Mouse (Mus musculus) left cerebral cortex, adult 2 months (tissue): Measurements from ENCODE around the gene Snrpb. TPM values are rescaled to one million over a fixed set of nuclear protein-coding genes. Genes with fewer than 3 reads are reported as not detected.

Experiments used
- DNase-seq, 2 experiments: peaks; one replicate each; pipeline ENCODE4 v3.0.0; 2021 to 2022; ENCODE audit warnings: low spot score in 2 of 2, mixed read lengths in 1 of 2; ENCODE audit errors: extremely low spot score in 1 of 2
- H3K27ac ChIP-seq: fragments of 200-600 bp; 2 replicates; pipeline ENCODE4 v1.8.1; 2022
- H3K4me3 ChIP-seq: fragments of 200-600 bp; 2 replicates; pipeline ENCODE4 v1.8.1; 2022
- CTCF ChIP-seq: fragments of 200-600 bp; IDR thresholded peaks from 2 replicates; pipeline ENCODE4 v1.8.1; 2022; ENCODE audit warnings: antibody characterized with exemption, mild to moderate bottlenecking, moderate library complexity
- intact Hi-C: fragments of 180-260 bp; cut with DNase I; formaldehyde crosslinking; loops from one replicate; pipeline ENCODE4 v1.15.1; 2025
- total RNA-seq, 2 experiments: library from RNA; stranded (reverse); gene quantifications; 2 replicates each; pipeline ENCODE4 v1.2.3; 2021

The Snrpb gene
- total RNA-seq, 2 experiments from 2014 or later: 101 to 112 TPM

- peak; percentile 78 for TF ChIP-seq CTCF
- Histone ChIP-seq H3K4me3 (no peak overlapping the region), H3K27ac (no peak overlapping the region)
- intact Hi-C loops: loop anchor here (2.0 to 5.0 kb wide), 4 partner anchors 263 to 491 kb away; partner anchors contain the start of gene Stk35
- peak; percentile 53 to 67 for DNase-seq
These were observed 11.3 kb downstream of the Snrpb start for GRCm38 (mm10) chr2:130167861-130168260.

- intact Hi-C loops: loop anchor here (1.0 to 5.0 kb wide), 5 partner anchors 98 to 489 kb away; partner anchors contain the start of gene Stk35
- Histone ChIP-seq H3K4me3 (no peak overlapping the region), H3K27ac (no peak overlapping the region)
- TF ChIP-seq CTCF: peak; percentile 69
- DNase-seq: peak; percentile 26 to 40
These were observed 12.6 kb downstream of the Snrpb start for GRCm38 (mm10) chr2:130166311-130167214.

DNA sequence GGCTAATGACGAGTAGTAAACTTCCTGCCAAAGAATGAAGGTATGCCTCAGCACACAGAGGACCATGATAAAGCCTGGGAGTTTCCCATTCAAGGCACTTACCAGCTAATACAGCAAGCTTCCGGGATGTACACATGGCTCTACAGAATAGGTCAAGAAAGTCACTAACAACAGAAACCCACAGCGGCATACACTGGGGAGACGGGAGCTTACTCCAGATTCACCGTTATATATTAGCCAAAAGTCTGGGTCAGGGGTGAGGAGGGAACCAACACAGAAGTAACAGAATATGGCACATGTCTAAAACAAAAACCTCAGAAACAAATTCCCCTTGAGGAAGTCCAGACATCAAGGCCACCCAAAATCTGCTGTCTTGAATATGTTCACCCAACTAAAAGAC is 16.5 kb downstream of the Snrpb start:
- DNase-seq: no peak
- intact Hi-C loops: no loop called here
- H3K4me3 ChIP-seq: no peak overlapping the region

GRCm38 (mm10) chr2:130158088-130158437 is 21.1 kb downstream of the Snrpb start:
- H3K27ac ChIP-seq: no peak overlapping the region
- no peak overlapping the region for H3K4me3 ChIP-seq
- TF ChIP-seq CTCF: no peak
- intact Hi-C loops: no loop called here
- DNase-seq: no peak

More for the DNA sequence above, 16.5 kb downstream of the Snrpb start:
- H3K27ac ChIP-seq: no peak overlapping the region
- TF ChIP-seq CTCF: no peak

- no peak for TF ChIP-seq CTCF
- no peak for DNase-seq
These were observed 21.7 kb downstream of the Snrpb start for GRCm38 (mm10) chr2:130157231-130158087.

GRCm38 (mm10) chr2:130155851-130156250 is 23.4 kb downstream of the Snrpb start:
- DNase-seq: no peak
- no peak for TF ChIP-seq CTCF
- no peak overlapping the region for H3K4me3 ChIP-seq
- intact Hi-C loops: no loop called here
- H3K27ac ChIP-seq: no peak overlapping the region

More at GRCm38 (mm10) chr2:130157231-130158087, 21.7 kb downstream of the Snrpb start:
- Histone ChIP-seq H3K4me3 (no peak overlapping the region), H3K27ac (no peak overlapping the region)
- intact Hi-C loops: no loop called here

GRCm38 (mm10) chr2:130155171-130155570 is 24.0 kb downstream of the Snrpb start:
- intact Hi-C loops: no loop called here

DNA sequence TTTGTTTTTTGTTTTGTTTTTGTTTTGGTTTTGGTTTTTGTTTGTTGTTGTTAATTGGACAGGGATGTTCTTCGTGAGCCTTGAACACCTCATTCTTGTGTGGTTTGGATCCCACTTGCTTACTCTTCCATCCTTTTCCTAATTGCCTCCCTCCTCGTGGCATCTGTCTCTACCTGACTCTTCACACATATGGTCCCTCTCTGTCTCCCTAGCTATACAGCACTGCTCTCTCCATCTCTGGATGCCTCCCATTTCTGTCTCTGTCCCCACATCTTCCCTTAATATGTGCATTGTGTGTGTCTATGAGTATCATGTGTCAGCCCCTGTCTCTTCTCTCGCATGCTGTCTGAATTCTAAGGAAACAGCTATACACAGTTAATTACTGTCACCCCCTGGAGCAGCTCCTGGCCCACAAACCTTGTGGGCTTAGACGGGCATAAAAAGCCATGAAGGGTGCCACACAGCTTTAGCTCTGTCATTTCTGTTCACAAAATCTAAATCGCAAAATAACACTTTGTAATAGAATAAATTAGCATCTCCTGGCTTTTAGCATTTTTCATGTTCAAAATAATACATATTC is 33.0 kb downstream of the Snrpb start:
- TF ChIP-seq CTCF: no peak
- intact Hi-C loops: no loop called here
- DNase-seq: no peak
- H3K4me3 ChIP-seq: no peak overlapping the region
- H3K27ac ChIP-seq: no peak overlapping the region

More at GRCm38 (mm10) chr2:130155171-130155570, 24.0 kb downstream of the Snrpb start:
- no peak for TF ChIP-seq CTCF
- no peak for DNase-seq
- no peak overlapping the region for H3K27ac ChIP-seq
- no peak overlapping the region for H3K4me3 ChIP-seq

GRCm38 (mm10) chr2:130144703-130145324 is 34.4 kb downstream of the Snrpb start:
- no peak overlapping the region for H3K4me3 ChIP-seq
- no peak overlapping the region for H3K27ac ChIP-seq
- intact Hi-C loops: no loop called here
- no peak for DNase-seq
- no peak for TF ChIP-seq CTCF

DNA sequence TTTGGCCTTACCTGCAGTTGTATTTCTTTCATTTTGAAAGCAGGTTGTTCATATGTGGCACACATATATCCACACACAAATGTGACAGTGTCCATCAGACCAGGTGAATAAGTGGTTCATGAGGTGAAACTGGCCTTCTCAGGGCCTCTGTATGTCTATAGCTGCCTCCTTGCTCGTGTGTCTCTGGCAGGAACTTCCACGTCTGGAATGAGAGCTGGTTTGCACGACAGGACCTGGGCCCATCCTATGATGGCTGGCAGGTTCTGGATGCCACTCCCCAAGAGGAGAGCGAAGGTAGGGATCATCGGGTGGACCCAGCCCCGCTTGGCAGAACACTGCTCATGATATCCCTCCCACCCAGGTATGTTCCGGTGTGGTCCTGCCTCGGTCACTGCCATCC is 36.2 kb downstream of the Snrpb start:
- intact Hi-C loops: no loop called here
- no peak for TF ChIP-seq CTCF
- Histone ChIP-seq H3K27ac (no peak overlapping the region), H3K4me3 (no peak overlapping the region)
- DNase-seq: no peak

GRCm38 (mm10) chr2:130129687-130130086 is 49.5 kb downstream of the Snrpb start:
- no peak overlapping the region for H3K4me3 ChIP-seq
- no peak for TF ChIP-seq CTCF
- DNase-seq: no peak
- intact Hi-C loops: no loop called here
- no peak overlapping the region for H3K27ac ChIP-seq
